Mouse (Mus musculus) testis, adult 2 months (tissue): ENCODE results near the gene Klk1b5. TPM values are rescaled to one million over a fixed set of nuclear protein-coding genes. Genes with fewer than 3 reads are reported as not detected.
"Not testable (repeated sequence)": the region's sequence is repeated elsewhere in the genome, so short reads cannot be mapped to it uniquely, and the experiment has no call there.

Experiments
- H3K27ac ChIP-seq: fragments of 200-500 bp; 2 replicates; pipeline ENCODE4 v1.5.1; 2012; ENCODE audit warnings: low read depth, low read length; ENCODE audit not compliant: control insufficient read depth, insufficient read depth
- H3K27me3 ChIP-seq: fragments of 200-500 bp; 2 replicates; pipeline ENCODE4 v1.6.1; 2012; ENCODE audit warnings: mild to moderate bottlenecking, low read length, moderate library complexity; ENCODE audit not compliant: control insufficient read depth, insufficient read depth
- H3K36me3 ChIP-seq: fragments of 200-500 bp; 2 replicates; pipeline ENCODE4 v1.6.1; 2012; ENCODE audit warnings: mild to moderate bottlenecking, low read length; ENCODE audit not compliant: control insufficient read depth, insufficient read depth
- H3K4me1 ChIP-seq: fragments of 200-500 bp; 2 replicates; pipeline ENCODE4 v1.6.1; 2012; ENCODE audit warnings: low read length; ENCODE audit not compliant: control insufficient read depth, insufficient read depth
- H3K4me3 ChIP-seq: fragments of 200-500 bp; 2 replicates; pipeline ENCODE4 v1.5.1; 2012; ENCODE audit warnings: low read depth, mild to moderate bottlenecking, low read length, moderate library complexity, mixed read lengths; ENCODE audit not compliant: control insufficient read depth
- CTCF ChIP-seq: fragments of 200-500 bp; IDR thresholded peaks from 2 replicates; pipeline ENCODE4 v1.5.1; 2012; ENCODE audit warnings: low read depth, mild to moderate bottlenecking, inconsistent platforms, low read length, moderate library complexity; ENCODE audit not compliant: control insufficient read depth, insufficient read depth, insufficient replicate concordance
- POLR2A ChIP-seq: fragments of 200-500 bp; IDR thresholded peaks from 2 replicates; pipeline ENCODE4 v1.6.1; 2012; ENCODE audit warnings: low read depth, mild to moderate bottlenecking, inconsistent platforms, low read length, moderate library complexity; ENCODE audit not compliant: control insufficient read depth
- polyA plus RNA-seq: library from polyadenylated mRNA; depleted of rRNA; stranded (reverse); fragments of >200 nt; gene quantifications from 2 replicates; pipeline ENCODE4 v1.2.3, GENCODE M21; 2012; rRNA removed

Gene Klk1b5
- 3.4 and 4.0 TPM in 2 replicates for polyA plus RNA-seq

DNA sequence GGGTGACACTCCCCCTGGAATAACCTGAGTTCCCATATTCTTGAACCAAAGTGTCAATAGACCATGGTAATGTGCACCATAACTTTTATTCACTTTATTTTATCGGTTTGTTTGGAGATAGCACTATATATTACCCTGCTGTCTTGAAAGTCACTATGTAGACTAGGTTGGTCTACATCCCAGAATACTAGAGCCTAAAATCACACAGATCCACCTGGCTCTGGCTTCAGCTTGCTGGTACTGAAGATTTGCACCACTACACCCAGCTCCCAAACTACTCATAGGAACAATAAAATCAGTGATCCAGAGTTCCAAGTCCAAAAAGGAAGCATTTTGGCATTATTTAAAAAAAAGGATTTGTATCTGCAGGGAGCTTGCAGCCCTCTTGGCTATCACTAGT, at the start of gene Klk1b5:
Gene Klk1b5, plus strand, starts transcription at position 301 of the 400 bp plus-strand sequence.
- TF ChIP-seq POLR2A = no peak

DNA sequence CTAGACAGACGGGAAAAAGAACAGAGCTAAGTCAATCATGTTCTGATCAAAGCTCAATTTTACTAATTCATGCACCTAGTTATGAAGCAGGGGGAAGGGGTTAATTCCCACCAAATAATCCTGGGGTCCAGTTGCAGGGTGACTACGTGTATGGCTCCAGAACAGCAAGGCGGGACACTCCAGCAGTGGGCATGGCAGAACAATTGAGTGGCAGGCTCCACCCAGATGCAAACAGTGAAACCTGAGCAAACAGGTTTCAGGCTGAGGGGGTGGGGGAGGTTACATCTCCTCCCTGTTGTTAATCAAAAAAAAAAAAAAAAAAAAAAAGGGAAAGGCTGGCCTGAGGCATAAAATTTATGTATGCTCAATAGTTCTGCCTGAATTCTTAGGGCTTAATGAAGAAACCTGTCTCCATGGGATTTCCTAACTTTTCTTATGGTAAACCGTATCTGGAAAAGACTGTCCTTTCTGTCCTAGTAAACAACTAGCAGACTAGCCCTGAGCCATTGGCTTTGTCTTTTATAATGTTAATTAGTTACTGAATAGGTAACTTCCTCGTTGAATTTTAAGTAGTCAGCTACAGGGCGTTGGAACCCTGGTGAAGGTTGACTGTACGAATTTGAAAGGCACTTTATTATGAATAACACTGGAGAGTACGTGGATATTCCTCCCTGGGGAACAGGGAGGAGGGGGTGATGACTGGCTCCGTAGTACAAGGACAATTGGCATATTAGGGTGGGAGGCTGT, 36.3 kb upstream of the Klk1b5 start:
- no peaks in the 10 kb centered on the region for H3K36me3 ChIP-seq
- no peaks in the 10 kb centered on the region for H3K4me1 ChIP-seq
- TF ChIP-seq CTCF (no peak), POLR2A (no peak)
- no peak overlapping the region for H3K27ac ChIP-seq
- no peak overlapping the region for H3K4me3 ChIP-seq
- no peaks in the 10 kb centered on the region for H3K27me3 ChIP-seq

More for the DNA sequence above, at the start of gene Klk1b5:
- H3K27ac ChIP-seq = no peak within 1 kb of the TSS
- H3K27me3 ChIP-seq = no peaks in the 10 kb centered on the region
- H3K4me3 ChIP-seq = no peak within 1 kb of the TSS
- H3K36me3 ChIP-seq = no peaks in the 10 kb centered on the region
- no peaks in the 10 kb centered on the region for H3K4me1 ChIP-seq

DNA sequence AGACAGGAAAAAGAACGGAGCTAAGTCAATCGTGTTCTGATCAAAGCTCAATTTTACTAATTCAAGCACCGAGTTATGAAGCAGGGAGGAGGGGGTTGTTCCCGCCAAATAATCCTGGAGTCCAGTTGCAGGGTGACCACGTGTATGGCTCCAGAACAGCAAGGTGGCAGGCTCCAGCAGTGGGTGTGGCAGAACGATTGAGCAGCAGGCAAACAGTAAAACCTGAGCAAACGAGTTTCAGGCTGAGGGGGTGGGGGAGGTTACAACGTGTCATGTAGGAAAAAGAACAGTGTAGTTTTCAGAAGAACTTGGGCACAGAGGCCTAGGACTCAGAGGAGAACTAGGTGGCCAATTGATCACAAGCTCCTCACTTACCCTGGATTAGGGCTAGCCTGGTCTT, 29.2 kb upstream of the Klk1b5 start:
- H3K27ac ChIP-seq, H3K36me3 ChIP-seq, H3K4me3 ChIP-seq, H3K4me1 ChIP-seq, H3K27me3 ChIP-seq: not testable (repeated sequence)

DNA sequence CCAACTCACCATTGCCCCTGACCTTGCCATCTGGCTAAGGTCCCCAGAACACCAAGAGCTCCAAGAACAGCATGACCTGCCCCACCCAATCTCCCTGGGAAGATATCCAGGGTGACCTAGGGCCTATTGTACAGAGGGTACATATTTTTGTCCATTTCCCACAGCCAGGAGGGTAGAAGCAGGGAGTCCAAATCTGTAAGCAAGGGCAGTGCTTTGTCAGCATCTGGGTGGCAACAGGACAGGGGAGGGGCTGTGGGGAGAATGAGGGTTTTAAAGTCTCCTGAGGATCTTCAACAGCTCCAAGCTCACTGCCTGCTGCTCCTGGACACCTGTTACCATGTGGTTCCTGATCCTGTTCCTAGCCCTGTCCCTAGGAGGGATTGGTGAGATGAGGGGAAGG, 27.8 kb upstream of the Klk1b5 start, which contains the start of gene Klk1b24:
Gene Klk1b24, plus strand, starts transcription at position 301 of the 400 bp plus-strand sequence.
- H3K36me3 ChIP-seq, H3K27me3 ChIP-seq, H3K4me3 ChIP-seq, H3K27ac ChIP-seq, H3K4me1 ChIP-seq: not testable (repeated sequence)

DNA sequence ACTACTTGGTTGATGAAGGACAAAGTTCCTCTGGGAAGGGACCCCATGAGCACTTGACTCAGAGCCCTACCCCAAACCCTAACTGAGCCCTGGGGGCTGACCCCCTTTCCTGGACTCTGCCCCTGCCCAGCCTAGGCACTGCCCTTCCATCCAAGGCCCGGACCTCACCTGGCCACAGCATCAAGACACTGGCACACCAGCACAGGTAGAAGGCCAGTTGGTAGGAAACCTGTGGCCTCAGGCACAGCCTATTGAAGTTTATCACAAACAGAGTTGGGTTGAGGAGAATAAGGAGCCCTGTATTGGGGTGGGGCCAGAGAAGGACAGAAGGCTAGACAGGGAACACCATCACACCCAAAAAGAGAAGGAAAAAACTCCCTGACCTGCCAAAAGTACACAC, 22.3 kb upstream of the Klk1b5 start:
- H3K27ac ChIP-seq, H3K27me3 ChIP-seq, H3K4me3 ChIP-seq, H3K4me1 ChIP-seq, H3K36me3 ChIP-seq: not testable (repeated sequence)

DNA sequence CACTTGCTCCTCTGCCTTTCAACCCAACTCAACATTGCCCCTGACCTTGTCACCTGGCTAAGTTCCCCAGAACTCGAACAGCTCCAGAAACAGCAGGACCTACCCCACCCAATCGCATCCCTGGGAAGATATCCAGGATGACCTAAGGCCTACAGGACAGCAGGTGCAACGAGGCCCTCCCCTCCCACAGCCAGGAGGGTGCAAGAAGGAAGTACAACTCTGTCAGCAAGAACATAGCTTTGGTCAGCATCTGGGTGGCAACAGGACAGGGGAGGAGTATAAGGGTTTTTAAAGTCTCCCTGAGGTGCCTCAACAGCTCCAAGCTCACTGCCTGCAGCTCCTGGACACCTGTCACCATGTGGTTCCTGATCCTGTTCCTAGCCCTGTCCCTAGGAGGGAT, 17.9 kb upstream of the Klk1b5 start, which contains the start of gene Klk1b3:
Gene Klk1b3, plus strand, starts transcription at position 301 of the 400 bp plus-strand sequence.
- no peak within 1 kb of the TSS for H3K4me3 ChIP-seq
- H3K27me3 ChIP-seq = no peaks in the 10 kb centered on the region
- no peak within 1 kb of the TSS for H3K27ac ChIP-seq
- no peak for TF ChIP-seq POLR2A
- no peak for TF ChIP-seq CTCF
- no peaks in the 10 kb centered on the region for H3K36me3 ChIP-seq
- H3K4me1 ChIP-seq = no peaks in the 10 kb centered on the region

DNA sequence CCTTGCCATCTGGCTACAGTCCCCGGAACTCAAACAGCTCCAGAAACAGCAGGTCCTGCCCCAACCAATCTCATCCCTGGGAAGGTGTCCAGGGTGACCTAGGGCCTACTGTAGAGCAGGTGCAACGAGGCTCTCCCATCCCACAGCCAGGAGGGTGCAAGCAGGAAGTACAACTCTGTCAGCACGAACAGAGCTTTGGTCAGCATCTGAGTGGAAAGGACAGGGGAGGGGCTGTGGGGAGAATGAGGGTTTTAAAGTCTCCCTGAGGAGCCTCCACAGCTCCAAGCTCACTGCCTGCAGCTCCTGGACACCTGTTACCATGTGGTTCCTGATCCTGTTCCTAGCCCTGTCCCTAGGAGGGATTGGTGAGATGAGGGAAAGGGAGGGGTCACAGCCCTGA, 8.6 kb upstream of the Klk1b5 start, which contains the start of gene Klk1b4:
Gene Klk1b4, plus strand, starts transcription at position 301 of the 400 bp plus-strand sequence.
- not testable (repeated sequence) for H3K36me3 ChIP-seq, H3K27me3 ChIP-seq, H3K27ac ChIP-seq, H3K4me3 ChIP-seq, H3K4me1 ChIP-seq

DNA sequence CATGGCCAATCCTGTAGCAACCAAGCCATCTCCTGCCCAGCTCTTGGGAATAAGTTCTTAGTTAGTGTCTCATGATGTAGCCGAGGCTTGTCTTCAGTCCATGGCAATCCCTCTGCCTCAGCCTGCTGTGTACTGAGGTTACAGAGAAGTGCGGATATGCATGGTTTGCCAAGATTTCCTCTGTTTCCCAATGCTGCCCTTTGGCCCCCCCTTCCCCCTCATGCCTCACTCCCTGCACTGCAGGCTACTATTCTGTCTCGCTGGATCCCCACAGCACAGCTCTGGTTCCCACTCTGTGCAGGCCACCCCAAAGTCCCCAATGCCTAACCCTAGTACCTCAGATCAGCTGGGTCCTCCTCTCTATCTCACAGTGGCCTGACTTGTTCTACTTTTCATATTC, 7.4 kb upstream of the Klk1b5 start:
- no peak overlapping the region for H3K27ac ChIP-seq
- H3K4me3 ChIP-seq = no peak overlapping the region
- no peak for TF ChIP-seq CTCF
- no peak for TF ChIP-seq POLR2A
- H3K36me3 ChIP-seq = no peaks in the 10 kb centered on the region
- no peaks in the 10 kb centered on the region for H3K27me3 ChIP-seq
- no peaks in the 10 kb centered on the region for H3K4me1 ChIP-seq

DNA sequence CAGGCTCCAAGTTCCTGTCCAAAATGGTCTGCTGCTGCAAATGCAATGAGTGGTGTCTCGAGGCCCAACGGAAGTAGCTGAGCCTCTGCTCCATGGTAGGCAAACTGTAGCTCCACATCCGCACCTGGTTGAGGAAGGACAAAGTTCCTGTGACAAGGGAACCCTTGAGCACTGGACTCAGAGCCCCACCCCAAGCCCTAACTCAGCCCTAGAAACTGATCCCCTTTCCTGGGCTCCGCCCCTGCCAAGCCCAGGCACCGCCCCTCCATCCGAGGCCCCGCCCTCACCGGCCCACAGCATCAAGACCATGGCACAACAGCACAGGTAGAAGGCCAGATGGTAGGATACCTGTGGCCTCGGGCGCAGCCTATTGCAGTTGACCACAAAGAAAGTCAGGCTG, 5.9 kb downstream of the Klk1b5 start:
- H3K27me3 ChIP-seq, H3K36me3 ChIP-seq, H3K4me3 ChIP-seq, H3K27ac ChIP-seq, H3K4me1 ChIP-seq: not testable (repeated sequence)

DNA sequence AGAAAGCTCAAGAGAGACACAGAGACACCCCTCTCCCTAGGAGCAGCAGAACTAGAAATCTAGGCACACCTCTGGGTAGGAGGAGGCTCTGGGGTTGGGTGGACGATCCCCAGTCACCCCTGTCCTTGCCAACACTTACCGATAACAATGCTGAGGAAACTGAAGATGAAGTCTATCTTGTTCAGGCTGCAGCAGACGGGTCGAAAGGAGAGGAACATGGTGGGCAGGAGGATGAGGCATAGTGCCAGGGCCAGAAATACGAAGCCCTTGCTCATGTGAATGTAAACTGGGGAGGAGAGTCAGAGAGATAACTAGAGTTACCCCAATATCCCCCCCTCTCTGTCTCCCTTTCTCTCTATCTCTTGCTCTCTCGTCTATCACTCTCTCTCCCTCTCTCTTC, 6.6 kb downstream of the Klk1b5 start:
- H3K27me3 ChIP-seq, H3K4me3 ChIP-seq: not testable (repeated sequence)

More for the DNA sequence above, 6.6 kb downstream of the Klk1b5 start:
- H3K36me3 ChIP-seq, H3K27ac ChIP-seq, H3K4me1 ChIP-seq: not testable (repeated sequence)
